Mouse (Mus musculus): Measurements from ENCODE around the gene Mas1.

DNA sequence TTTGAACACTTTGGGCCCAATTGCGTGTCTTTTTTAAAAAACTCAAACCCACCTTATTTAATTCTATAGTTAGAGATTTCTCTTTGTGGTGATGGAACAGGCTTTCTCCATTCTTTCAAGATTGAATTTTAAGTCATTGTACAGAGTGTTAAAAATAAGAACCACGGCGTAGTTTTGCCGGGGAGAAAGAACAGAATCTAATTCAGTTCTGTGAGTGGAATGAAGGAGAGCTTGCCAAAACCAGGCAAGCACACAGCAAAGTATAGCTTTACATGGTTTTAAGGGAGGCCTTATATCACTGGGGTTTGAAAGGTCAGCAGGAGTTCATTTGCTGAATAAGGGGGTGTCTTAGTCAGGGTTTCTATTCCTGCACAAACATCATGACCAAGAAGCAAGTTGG, 23.4 kb downstream of the Mas1 start:
- TF ChIP-seq CTCF (IDR thresholded peaks at IDR 0.05; ENCODE audit: extremely low read depth, insufficient read depth, low read length) (no peak), POLR2A (IDR thresholded peaks at IDR 0.05; ENCODE audit: extremely low read depth, insufficient read depth, low read length) (no peak)

Measured in cortical plate, adult 2 months (tissue).